Mouse (Mus musculus): ENCODE measurements around the gene Mpdz. TPM values are rescaled to one million over a fixed set of nuclear protein-coding genes. Genes with fewer than 3 reads are reported as not detected.

The Mpdz gene
- total RNA-seq, 1 experiment from 2014 or later, result 106 TPM

DNA sequence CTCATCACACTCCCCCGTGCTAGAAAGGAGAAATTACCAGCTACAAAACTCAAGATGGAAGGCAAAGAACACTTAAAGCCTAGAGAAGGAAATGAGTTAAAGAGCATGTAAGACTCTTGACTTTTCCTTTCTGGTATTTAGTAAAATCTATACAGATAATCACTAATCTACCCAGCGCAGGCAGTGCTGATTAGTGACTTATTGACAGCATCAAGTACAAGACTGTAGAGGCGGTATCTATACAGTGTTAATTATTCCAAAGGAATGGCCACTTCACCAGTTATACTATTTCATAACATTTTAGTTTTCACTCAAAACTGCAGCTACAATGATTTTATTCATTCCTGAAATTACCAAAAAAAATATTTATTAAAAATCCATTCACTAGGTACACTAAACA is 49.7 kb downstream of the Mpdz start:
- DNase-seq, result no peak

DNA sequence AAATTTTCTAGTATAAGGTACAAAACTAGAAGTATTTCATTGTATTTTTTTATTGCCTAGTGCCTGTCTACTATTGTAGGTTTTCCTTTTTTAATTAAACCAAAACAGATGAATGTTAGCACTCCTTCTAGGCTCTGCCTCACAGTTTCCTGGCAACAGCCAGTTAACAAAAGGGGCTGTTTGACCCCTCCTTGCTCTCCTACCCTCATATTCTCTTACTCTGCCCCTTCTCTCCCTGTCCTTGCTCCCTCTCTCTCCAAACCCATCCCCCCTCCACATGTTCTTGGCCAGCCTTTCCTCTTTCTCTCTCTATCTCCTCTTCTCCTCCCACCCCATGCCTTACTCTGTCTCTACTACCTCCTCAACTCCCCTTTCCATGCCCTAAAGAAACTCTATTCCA is 53.4 kb downstream of the Mpdz start:
- DNase-seq, result no peak

- no peak for DNase-seq
These were observed 55.0 kb downstream of the Mpdz start for GRCm38 (mm10) chr4:81387644-81388043.

DNA sequence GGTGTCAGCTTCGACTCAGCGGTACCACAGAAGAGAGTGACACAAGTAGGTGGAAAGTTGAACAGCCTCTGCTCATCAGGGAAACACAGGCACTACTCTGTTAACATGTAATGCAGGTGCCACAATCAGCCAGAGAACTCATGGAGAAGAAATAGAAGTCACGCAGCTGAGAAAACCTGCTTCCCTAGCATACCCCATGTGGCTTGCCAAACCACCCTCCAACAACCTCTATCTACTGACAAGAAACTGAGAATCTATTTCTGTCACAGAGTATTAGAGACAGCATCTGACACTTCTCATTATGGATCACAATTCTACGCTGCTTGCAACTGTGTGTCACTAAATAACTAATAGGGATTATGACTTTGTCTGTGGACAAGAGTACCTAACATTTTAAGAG is 70.3 kb downstream of the Mpdz start:
- DNase-seq, result no peak

GRCm38 (mm10) chr4:81351368-81351767 is 91.2 kb downstream of the Mpdz start:
- DNase-seq, result no peak

GRCm38 (mm10) chr4:81348646-81349045 is 94.0 kb downstream of the Mpdz start:
- no peak for DNase-seq

- no peak for DNase-seq
These were observed 97.5 kb downstream of the Mpdz start for GRCm38 (mm10) chr4:81345141-81345540.

- DNase-seq, result no peak
These were observed 109.0 kb downstream of the Mpdz start for GRCm38 (mm10) chr4:81333628-81333991.

DNA sequence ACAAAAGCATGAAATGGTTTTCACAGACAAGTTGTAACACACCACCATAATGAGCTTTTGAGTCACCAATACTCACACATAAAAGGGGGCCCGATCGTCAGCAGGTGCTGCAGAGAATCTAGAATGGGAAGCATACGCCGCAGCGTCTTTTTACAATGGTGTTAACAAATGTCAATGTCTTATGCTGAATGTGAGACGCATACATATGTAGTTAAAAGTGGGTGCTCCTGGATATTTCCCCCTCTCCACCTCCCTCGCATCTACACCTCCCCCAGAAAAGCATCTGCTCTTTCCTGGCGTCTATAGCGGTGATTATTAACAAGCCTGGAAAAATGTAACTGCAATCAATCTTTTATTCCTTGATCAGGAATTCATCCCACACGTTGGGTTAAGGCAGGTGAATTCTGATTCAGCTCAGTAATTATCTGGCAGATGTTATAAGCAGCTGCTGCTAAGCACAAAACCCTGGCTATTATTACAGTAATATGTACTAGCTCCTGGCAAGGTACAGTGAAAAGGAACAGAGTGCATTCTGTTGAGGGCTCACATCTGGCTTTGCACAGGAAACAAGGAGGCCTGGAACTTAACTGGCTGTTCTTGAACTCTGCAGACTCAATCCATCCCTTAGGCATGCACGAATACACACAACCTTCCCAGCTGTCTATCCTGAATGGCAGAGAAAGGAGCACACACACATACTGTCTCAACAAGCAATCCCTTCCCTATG is 109.6 kb downstream of the Mpdz start:
- no peak for DNase-seq

DNA sequence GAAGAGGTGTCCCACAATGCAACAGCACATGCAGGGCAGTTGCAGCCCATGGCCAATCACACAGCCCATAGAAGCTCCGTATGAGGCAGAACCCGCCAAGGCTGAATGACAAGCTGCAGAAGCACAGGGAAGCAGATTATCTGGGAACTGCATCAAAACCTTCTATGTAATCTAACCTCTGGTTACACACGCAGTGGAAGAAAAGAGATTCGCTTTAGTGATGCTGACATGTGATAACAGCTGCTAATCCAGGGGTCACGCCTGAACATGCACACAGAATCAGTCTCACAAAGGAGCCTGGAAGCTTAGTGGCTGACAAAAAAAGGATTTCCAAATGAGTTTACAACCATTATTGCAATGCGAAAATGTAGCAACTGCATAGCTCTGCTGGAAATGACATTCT is 110.2 kb downstream of the Mpdz start:
- no peak for DNase-seq

GRCm38 (mm10) chr4:81327694-81328093 is 114.9 kb downstream of the Mpdz start:
- no peak for DNase-seq

GRCm38 (mm10) chr4:81323853-81324252 is 118.8 kb downstream of the Mpdz start:
- no peak for DNase-seq

DNA sequence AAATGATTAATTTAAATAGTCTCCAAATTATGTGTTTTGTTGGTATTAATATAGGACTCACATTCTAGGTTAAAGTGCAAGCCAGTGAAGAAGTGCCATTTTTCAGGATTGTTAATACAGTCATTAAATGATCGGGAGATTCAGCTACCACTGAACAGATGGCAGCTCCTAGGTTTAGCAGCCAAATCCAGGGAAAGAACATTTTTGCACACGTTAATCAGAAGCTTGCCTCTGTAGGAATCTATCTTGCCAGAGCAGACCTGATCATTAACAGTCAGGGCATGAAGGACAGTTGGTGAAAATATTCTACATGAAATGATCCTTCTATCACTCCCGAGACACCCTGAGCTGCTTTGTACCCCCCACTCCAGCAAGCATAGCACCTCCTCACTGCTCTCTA is 120.4 kb downstream of the Mpdz start:
- no peak for DNase-seq

DNA sequence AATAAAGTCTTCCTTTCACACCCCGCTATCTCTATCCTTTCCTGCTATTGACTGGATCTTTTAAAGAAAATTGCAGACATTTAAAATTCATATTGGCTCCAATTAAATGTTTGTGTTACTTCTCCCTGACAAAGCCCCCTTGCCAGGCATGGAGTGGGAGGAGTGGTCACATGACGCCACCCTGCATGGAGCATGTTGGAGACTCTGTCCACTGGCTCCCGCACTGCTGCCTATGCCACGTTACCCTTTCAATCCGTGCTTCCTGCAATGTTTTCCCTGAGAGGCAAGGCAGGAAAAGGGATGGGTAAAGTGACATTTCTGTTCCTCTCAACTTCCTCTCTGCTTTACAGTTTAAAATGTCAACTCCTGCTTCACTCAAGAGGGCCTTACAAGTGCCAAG is 128.0 kb downstream of the Mpdz start:
- DNase-seq, result no peak

GRCm38 (mm10) chr4:81313246-81313645 is 129.4 kb downstream of the Mpdz start:
- DNase-seq, result no peak

- no peak for DNase-seq
These were observed 132.5 kb downstream of the Mpdz start for GRCm38 (mm10) chr4:81310168-81310474.

- no peak for DNase-seq
These were observed 133.0 kb downstream of the Mpdz start for GRCm38 (mm10) chr4:81309473-81310167.

DNA sequence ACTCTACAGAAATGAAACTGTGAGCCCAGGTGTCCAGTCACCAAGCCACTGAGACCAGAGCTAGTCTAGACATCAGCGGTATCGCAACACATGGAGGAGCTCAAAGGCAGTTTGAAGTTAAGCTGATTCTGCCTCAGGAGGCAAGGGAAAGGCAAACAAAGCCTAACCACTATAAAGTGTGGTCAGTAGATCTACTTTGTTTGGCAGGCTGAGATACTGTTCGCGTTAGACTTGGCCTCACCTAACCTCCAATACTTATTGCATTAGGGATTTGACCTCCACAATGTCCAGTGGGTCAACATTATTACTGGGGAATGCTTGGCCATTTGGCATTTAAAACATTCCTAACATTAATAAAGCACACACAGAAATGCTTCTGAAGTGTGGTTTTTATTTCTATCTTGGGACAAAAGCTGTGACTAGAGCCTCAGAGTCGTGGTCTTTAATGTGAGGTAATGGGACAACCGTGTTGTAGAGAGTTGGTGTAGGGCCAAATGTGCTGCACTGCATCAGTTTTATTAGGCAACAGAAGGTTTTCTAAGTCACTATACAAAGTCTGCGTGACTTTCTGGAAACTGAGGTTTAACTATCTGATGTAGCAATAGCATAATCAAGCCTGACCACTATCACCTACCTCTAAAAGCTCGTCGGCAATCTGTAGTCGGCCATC is 134.9 kb downstream of the Mpdz start:
- DNase-seq, result no peak

GRCm38 (mm10) chr4:81302056-81302455 is 140.6 kb downstream of the Mpdz start:
- DNase-seq, result no peak

GRCm38 (mm10) chr4:81298384-81298783 is 144.2 kb downstream of the Mpdz start:
- DNase-seq, result no peak

- no peak for DNase-seq
These were observed 149.3 kb downstream of the Mpdz start for GRCm38 (mm10) chr4:81293309-81293708.

DNA sequence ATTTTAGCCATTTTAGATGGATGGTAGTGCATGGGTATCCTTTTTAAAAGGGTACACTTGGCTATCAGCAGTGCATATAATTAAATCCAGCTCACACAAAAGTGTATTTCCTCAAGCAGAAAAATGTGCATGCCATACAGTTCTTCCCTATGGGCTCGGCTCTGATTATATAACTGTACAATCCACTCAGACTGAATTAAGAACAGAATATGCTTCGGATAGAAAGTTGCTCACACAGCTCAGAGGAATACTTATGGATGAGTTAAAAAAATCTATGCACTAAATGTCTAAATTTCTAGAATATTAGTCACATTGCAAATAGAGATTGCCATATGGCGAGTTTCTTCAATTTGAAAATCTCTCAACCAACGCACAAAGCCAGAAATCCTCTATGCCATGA is 157.1 kb downstream of the Mpdz start:
- DNase-seq, result no peak

GRCm38 (mm10) chr4:81283611-81284010 is 159.0 kb downstream of the Mpdz start:
- no peak for DNase-seq

- DNase-seq, result no peak
These were observed 159.5 kb downstream of the Mpdz start for GRCm38 (mm10) chr4:81283081-81283480.
